Mouse (Mus musculus) liver, adult 2 months (tissue): Measurements from ENCODE around the gene Crb1. TPM values are rescaled to one million over a fixed set of nuclear protein-coding genes. Genes with fewer than 3 reads are reported as not detected.

Experiments used
- DNase-seq: peaks from one replicate; pipeline ENCODE4 v3.0.0-alpha.2; 2011; ENCODE audit warnings: low read depth, low spot score; ENCODE audit errors: extremely low read depth
- H3K27ac ChIP-seq: fragments of 200-500 bp; replicated peaks from 2 replicates; pipeline ENCODE4 v1.5.1; 2012; ENCODE audit warnings: low read depth, mild to moderate bottlenecking, control low read depth, inconsistent platforms, low read length; ENCODE audit not compliant: insufficient read depth
- H3K27me3 ChIP-seq: fragments of 200-500 bp; 2 replicates; pipeline ENCODE4 v1.6.1; 2012; ENCODE audit warnings: mild to moderate bottlenecking, moderate library complexity, low read length, inconsistent platforms; ENCODE audit not compliant: control insufficient read depth, insufficient read depth
- H3K36me3 ChIP-seq: fragments of 200-500 bp; 2 replicates; pipeline ENCODE4 v1.6.1; 2012; ENCODE audit warnings: low read length, inconsistent platforms; ENCODE audit not compliant: control insufficient read depth, insufficient read depth
- H3K4me1 ChIP-seq: fragments of 200-500 bp; 2 replicates; pipeline ENCODE4 v1.6.1; 2011; ENCODE audit warnings: low read length; ENCODE audit not compliant: control insufficient read depth, insufficient read depth
- H3K4me3 ChIP-seq: fragments of 200-500 bp; 2 replicates; pipeline ENCODE4 v1.5.1; 2011; ENCODE audit warnings: low read depth, mild to moderate bottlenecking, control low read depth, low read length, moderate library complexity; ENCODE audit not compliant: insufficient read depth
- H3K79me2 ChIP-seq: fragments of 200-500 bp; 2 replicates; pipeline ENCODE4 v1.6.1; 2012; ENCODE audit warnings: inconsistent platforms, mild to moderate bottlenecking, low read length, moderate library complexity; ENCODE audit not compliant: control insufficient read depth, insufficient read depth
- H3K9ac ChIP-seq: fragments of 200-500 bp; 2 replicates; pipeline ENCODE4 v1.6.1; 2012; ENCODE audit warnings: low read depth, mild to moderate bottlenecking, control low read depth, inconsistent platforms, low read length
- CTCF ChIP-seq: fragments of 200-500 bp; IDR thresholded peaks from 2 replicates; pipeline ENCODE4 v1.5.1; 2011; ENCODE audit warnings: low read depth, low read length, control low read depth
- POLR2A ChIP-seq: fragments of 200-500 bp; IDR thresholded peaks from 2 replicates; pipeline ENCODE4 v1.6.1; 2011; ENCODE audit warnings: low read length, control low read depth; ENCODE audit not compliant: insufficient read depth; ENCODE audit errors: extremely low read depth
- WGBS: fragments of 180-500 bp; shearing (Covaris S2); methylation state at CpG from one replicate; pipeline ENCODE4 v1.1.7; 2018; 5-methylcytosine and 5-hydroxymethylcytosine counted together
- polyA plus RNA-seq: library from polyadenylated mRNA; depleted of rRNA; stranded (reverse); fragments of >200 nt; gene quantifications from 2 replicates; pipeline ENCODE4 v1.2.3, GENCODE M21; 2012
- total RNA-seq: library from RNA; depleted of rRNA; stranded (reverse); fragments of >200 nt; gene quantifications from 2 replicates; pipeline ENCODE4 v1.2.3, GENCODE M21; 2014

Gene Crb1
- total and polyA plus RNA-seq, 2 experiments, result not detected

DNA sequence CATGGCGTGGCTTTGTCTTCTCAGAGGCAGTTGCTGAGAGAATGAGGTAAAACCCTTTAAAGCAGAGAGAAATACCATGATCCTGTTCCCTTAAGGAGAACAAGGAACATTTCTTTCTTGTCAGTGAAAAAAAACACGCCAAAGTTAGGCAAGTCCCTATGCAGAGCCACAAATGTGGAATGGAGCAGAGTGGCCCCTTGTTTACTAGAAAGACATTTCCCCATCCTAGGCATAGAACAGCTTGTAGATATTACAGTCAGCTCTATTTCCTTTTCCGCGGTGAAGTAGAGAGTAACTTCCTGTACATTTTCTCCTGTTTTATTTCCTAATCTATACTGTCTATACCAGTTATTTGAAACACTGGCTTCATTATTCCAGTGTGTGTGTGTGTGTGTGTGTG, 170.6 kb downstream of the Crb1 start:
- Histone ChIP-seq H3K27ac (no peak overlapping the region), H3K4me3 (no peak overlapping the region), H3K79me2 (no peaks in the 10 kb centered on the region), H3K27me3 (no peaks in the 10 kb centered on the region), H3K9ac (no peak overlapping the region), H3K36me3 (no peaks in the 10 kb centered on the region), H3K4me1 (no peaks in the 10 kb centered on the region)
- no peak for DNase-seq
- WGBS, result 65% methylated on average over 4 of the region's 4 CpGs
- TF ChIP-seq POLR2A (no peak), CTCF (no peak)

DNA sequence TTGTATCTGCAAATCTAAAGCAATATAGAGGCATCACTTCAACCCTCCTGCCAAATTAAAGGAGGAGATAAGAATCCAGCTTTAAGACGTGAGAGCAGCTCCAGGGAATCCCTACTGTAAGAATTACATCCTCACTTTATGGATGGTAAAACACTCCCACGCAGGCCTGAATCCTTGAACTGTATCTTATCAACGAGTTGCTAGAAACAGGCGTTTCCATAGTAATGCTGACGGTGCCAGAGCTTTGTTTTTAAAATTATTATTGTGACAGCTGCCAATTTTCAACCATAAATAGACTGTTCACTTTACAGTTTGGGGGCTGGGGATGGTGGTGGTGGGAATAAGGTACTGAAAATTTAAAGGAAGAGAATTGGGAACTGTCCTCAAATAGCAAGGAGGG, 173.9 kb downstream of the Crb1 start:
- H3K9ac ChIP-seq, result no peak overlapping the region
- 64% methylated on average over 5 of the region's 5 CpGs for WGBS
- no peaks in the 10 kb centered on the region for H3K79me2 ChIP-seq
- H3K4me1 ChIP-seq, result no peaks in the 10 kb centered on the region
- DNase-seq, result no peak
- H3K4me3 ChIP-seq, result no peak overlapping the region
- no peaks in the 10 kb centered on the region; the same call in 1 of the 2 replicates for H3K27me3 ChIP-seq
- TF ChIP-seq POLR2A, result no peak
- no peak for TF ChIP-seq CTCF
- H3K36me3 ChIP-seq, result no peaks in the 10 kb centered on the region
- H3K27ac ChIP-seq, result no peak overlapping the region

GRCm38 (mm10) chr1:139194428-139195028, 182.4 kb downstream of the Crb1 start:
- Histone ChIP-seq H3K4me1 (no peaks in the 10 kb centered on the region), H3K79me2 (no peaks in the 10 kb centered on the region), H3K36me3 (no peaks in the 10 kb centered on the region), H3K27me3 (no peaks in the 10 kb centered on the region), H3K9ac (no peak overlapping the region), H3K27ac (no peak overlapping the region), H3K4me3 (no peak overlapping the region)
- WGBS, result 30% methylated on average over 5 of the region's 5 CpGs
- TF ChIP-seq POLR2A, result no peak
- no peak for TF ChIP-seq CTCF
- no peak for DNase-seq

DNA sequence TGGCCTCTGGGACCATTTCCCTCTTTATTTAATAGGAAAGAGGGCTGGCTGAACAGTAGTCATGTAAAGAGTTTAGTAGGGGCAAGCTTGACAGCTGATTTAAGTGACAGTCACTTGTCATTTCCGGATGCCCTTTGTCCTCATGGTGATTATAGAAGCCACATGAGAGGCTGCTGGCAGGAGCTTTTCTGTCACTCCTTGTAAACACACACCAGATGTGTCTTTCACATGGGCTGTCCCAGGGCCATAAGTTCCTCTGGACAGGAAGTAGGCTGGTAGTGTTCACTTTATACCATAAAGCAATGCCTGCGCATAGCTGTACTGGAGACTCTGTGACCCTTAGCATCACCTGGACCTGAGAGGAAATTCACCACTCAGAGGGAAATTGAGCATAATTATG, 182.9 kb downstream of the Crb1 start:
- no peak for DNase-seq
- Histone ChIP-seq H3K79me2 (no peaks in the 10 kb centered on the region), H3K4me3 (no peak overlapping the region), H3K27me3 (no peaks in the 10 kb centered on the region), H3K36me3 (no peaks in the 10 kb centered on the region), H3K9ac (no peak overlapping the region), H3K27ac (no peak overlapping the region), H3K4me1 (no peaks in the 10 kb centered on the region)
- 69% methylated on average over 2 of the region's 2 CpGs for WGBS
- TF ChIP-seq CTCF, result no peak
- no peak for TF ChIP-seq POLR2A

- H3K4me1 ChIP-seq, result no peaks in the 10 kb centered on the region
- TF ChIP-seq CTCF (no peak), POLR2A (no peak)
- WGBS, result 88% methylated on average over 3 of the region's 3 CpGs
- no peak overlapping the region for H3K4me3 ChIP-seq
- no peak overlapping the region for H3K9ac ChIP-seq
- H3K27me3 ChIP-seq, result no peaks in the 10 kb centered on the region
- H3K36me3 ChIP-seq, result no peaks in the 10 kb centered on the region
- H3K79me2 ChIP-seq, result no peaks in the 10 kb centered on the region
- no peak overlapping the region for H3K27ac ChIP-seq
- no peak for DNase-seq
Measured at GRCm38 (mm10) chr1:139192635-139193034, 184.3 kb downstream of the Crb1 start.

GRCm38 (mm10) chr1:139180481-139181149, 196.3 kb downstream of the Crb1 start:
- Histone ChIP-seq H3K9ac (no peak overlapping the region), H3K27me3 (no peaks in the 10 kb centered on the region), H3K27ac (no peak overlapping the region), H3K4me3 (no peak overlapping the region), H3K79me2 (no peaks in the 10 kb centered on the region), H3K36me3 (peaks cover 2% of the 10 kb centered on the region; the same call in 1 of the 2 replicates), H3K4me1 (no peaks in the 10 kb centered on the region)
- no peak for DNase-seq
- TF ChIP-seq CTCF (no peak), POLR2A (no peak)
- WGBS, result 56% methylated on average over 6 of the region's 6 CpGs
